Mouse (Mus musculus) kidney, postnatal 36 days (tissue): Measurements from ENCODE around the gene Urb1.
"Not testable (repeated sequence)": the region's sequence is repeated elsewhere in the genome, so short reads cannot be mapped to it uniquely, and the experiment has no call there.

Experiments used
- DNase-seq, 2 experiments: peaks; one replicate each; pipeline ENCODE4 v3.0.0; 2021 to 2022; ENCODE audit warnings: mixed read lengths in 2 of 2

Urb1 gene

GRCm38 (mm10) chr16:90809975-90810715, at the start of gene Urb1:
Gene Urb1 (minus strand): TSS chr16:90810413.
- peak; percentile 99 to 100 for DNase-seq

GRCm38 (mm10) chr16:90858206-90858605, 48.0 kb upstream of the Urb1 start:
- DNase-seq = no peak

GRCm38 (mm10) chr16:90856552-90857200, 46.5 kb upstream of the Urb1 start:
- no peak for DNase-seq

- DNase-seq = no peak
Observed at GRCm38 (mm10) chr16:90851621-90852334, 41.6 kb upstream of the Urb1 start.

GRCm38 (mm10) chr16:90850881-90851280, 40.7 kb upstream of the Urb1 start:
- no peak for DNase-seq

- no peak for DNase-seq
Observed at GRCm38 (mm10) chr16:90849262-90849661, 39.0 kb upstream of the Urb1 start.

- DNase-seq = no peak
Observed at GRCm38 (mm10) chr16:90848697-90849096, 38.5 kb upstream of the Urb1 start.

GRCm38 (mm10) chr16:90845591-90845990, 35.4 kb upstream of the Urb1 start:
- DNase-seq = no peak

- DNase-seq = no peak
Observed at GRCm38 (mm10) chr16:90845038-90845437, 34.8 kb upstream of the Urb1 start.

GRCm38 (mm10) chr16:90842164-90842563, 32.0 kb upstream of the Urb1 start:
- DNase-seq = no peak

GRCm38 (mm10) chr16:90837431-90837830, 27.2 kb upstream of the Urb1 start:
- DNase-seq = no peak

- no peak for DNase-seq
Observed at GRCm38 (mm10) chr16:90833041-90833791, 23.0 kb upstream of the Urb1 start.

- DNase-seq = no peak
Observed at GRCm38 (mm10) chr16:90832495-90832894, 22.3 kb upstream of the Urb1 start.

GRCm38 (mm10) chr16:90831676-90832075, 21.5 kb upstream of the Urb1 start:
- no peak for DNase-seq

- DNase-seq = peak; percentile 88 to 92
Observed at GRCm38 (mm10) chr16:90830686-90831439, 20.6 kb upstream of the Urb1 start.

- peak; percentile 93 to 96 for DNase-seq
Observed at GRCm38 (mm10) chr16:90829894-90830685, 19.9 kb upstream of the Urb1 start.

- DNase-seq = no peak
Observed at GRCm38 (mm10) chr16:90829136-90829535, 18.9 kb upstream of the Urb1 start.

- DNase-seq = no peak
Observed at GRCm38 (mm10) chr16:90827498-90827897, 17.3 kb upstream of the Urb1 start.

GRCm38 (mm10) chr16:90826457-90826856, 16.2 kb upstream of the Urb1 start, which contains the start of gene Eva1c:
Gene Eva1c (plus strand): TSS chr16:90826719.
- no peak for DNase-seq

- no peak for DNase-seq
Observed at GRCm38 (mm10) chr16:90826041-90826440, 15.8 kb upstream of the Urb1 start.

GRCm38 (mm10) chr16:90823986-90824385, 13.8 kb upstream of the Urb1 start:
- not testable (repeated sequence) for DNase-seq
